Mouse (Mus musculus): ENCODE data around the gene Mllt1. TPM values are rescaled to one million over a fixed set of nuclear protein-coding genes. Genes with fewer than 3 reads are reported as not detected.

Mllt1 gene
- polyA plus RNA-seq, 1 experiment from 2014 or later, result 25.8 TPM

- H3K36me3 ChIP-seq, result no peaks in the 10 kb centered on the region
- H3K4me1 ChIP-seq (replicated peaks), result no peaks in the 10 kb centered on the region
- no peaks in the 10 kb centered on the region for H3K27me3 ChIP-seq
- no peak overlapping the region for H3K4me2 ChIP-seq
- no peak overlapping the region for H3K4me3 ChIP-seq
- WGBS, result 88% methylated on average over 19 of the region's 19 CpGs
- no peaks in the 10 kb centered on the region for H3K9me3 ChIP-seq (replicated peaks)
- H3K9ac ChIP-seq, result no peak overlapping the region
- H3K27ac ChIP-seq, result no peak overlapping the region
- ATAC-seq (replicated peaks; ENCODE audit: insufficient number of reproducible peaks, insufficient read depth, low FRiP score, low read depth), result no peak
These were observed 57.8 kb downstream of the Mllt1 start for GRCm38 (mm10) chr17:56877426-56877825.

- WGBS, result 67% methylated on average over 8 of the region's 8 CpGs
- no peak for ATAC-seq (replicated peaks; ENCODE audit: insufficient number of reproducible peaks, insufficient read depth, low FRiP score, low read depth)
- Histone ChIP-seq H3K4me2 (no peak overlapping the region), H3K4me3 (no peak overlapping the region), H3K27me3 (no peaks in the 10 kb centered on the region), H3K9ac (no peak overlapping the region), H3K36me3 (no peaks in the 10 kb centered on the region), H3K4me1 (replicated peaks) (no peaks in the 10 kb centered on the region), H3K9me3 (replicated peaks) (no peaks in the 10 kb centered on the region), H3K27ac (no peak overlapping the region)
These were observed 58.2 kb downstream of the Mllt1 start for GRCm38 (mm10) chr17:56876981-56877380.

GRCm38 (mm10) chr17:56876465-56876864 is 58.8 kb downstream of the Mllt1 start:
- 79% methylated on average over 3 of the region's 3 CpGs for WGBS
- H3K4me1 ChIP-seq (replicated peaks), result no peaks in the 10 kb centered on the region
- H3K9me3 ChIP-seq (replicated peaks), result no peaks in the 10 kb centered on the region
- no peak overlapping the region for H3K9ac ChIP-seq
- no peak overlapping the region for H3K27ac ChIP-seq
- no peaks in the 10 kb centered on the region for H3K36me3 ChIP-seq
- no peaks in the 10 kb centered on the region for H3K27me3 ChIP-seq
- no peak overlapping the region for H3K4me3 ChIP-seq
- no peak for ATAC-seq (replicated peaks; ENCODE audit: insufficient number of reproducible peaks, insufficient read depth, low FRiP score, low read depth)
- H3K4me2 ChIP-seq, result no peak overlapping the region

GRCm38 (mm10) chr17:56874936-56875651 is 60.1 kb downstream of the Mllt1 start, which contains the start of gene 1700061G19Rik:
Gene 1700061G19Rik, plus strand, starts transcription at chr17:56875477.
- Histone ChIP-seq H3K4me3 (no peak within 1 kb of the TSS), H3K27me3 (no peaks in the 10 kb centered on the region), H3K27ac (no peak within 1 kb of the TSS), H3K9me3 (replicated peaks) (no peaks in the 10 kb centered on the region), H3K4me2 (no peak within 1 kb of the TSS), H3K36me3 (no peaks in the 10 kb centered on the region), H3K4me1 (replicated peaks) (no peaks in the 10 kb centered on the region), H3K9ac (no peak within 1 kb of the TSS)
- ATAC-seq (replicated peaks; ENCODE audit: insufficient number of reproducible peaks, insufficient read depth, low FRiP score, low read depth), result no peak
- WGBS, result 72% methylated on average over 12 of the region's 12 CpGs

GRCm38 (mm10) chr17:56874237-56874636 is 61.0 kb downstream of the Mllt1 start, which contains the start of gene Acsbg2:
Gene Acsbg2, minus strand, starts transcription at chr17:56874447.
- no peak within 1 kb of the TSS for H3K4me2 ChIP-seq
- no peaks in the 10 kb centered on the region for H3K27me3 ChIP-seq
- no peaks in the 10 kb centered on the region for H3K4me1 ChIP-seq (replicated peaks)
- ATAC-seq (replicated peaks; ENCODE audit: insufficient number of reproducible peaks, insufficient read depth, low FRiP score, low read depth), result no peak
- H3K9ac ChIP-seq, result no peak within 1 kb of the TSS
- H3K4me3 ChIP-seq, result no peak within 1 kb of the TSS
- H3K27ac ChIP-seq, result no peak within 1 kb of the TSS
- no peaks in the 10 kb centered on the region for H3K9me3 ChIP-seq (replicated peaks)
- H3K36me3 ChIP-seq, result no peaks in the 10 kb centered on the region
- WGBS, result 93% methylated on average over 2 of the region's 2 CpGs

GRCm38 (mm10) chr17:56872512-56872911 is 62.7 kb downstream of the Mllt1 start:
- no peak for ATAC-seq (replicated peaks; ENCODE audit: insufficient number of reproducible peaks, insufficient read depth, low FRiP score, low read depth)
- H3K27me3 ChIP-seq, result no peaks in the 10 kb centered on the region
- H3K27ac ChIP-seq, result no peak overlapping the region
- no peaks in the 10 kb centered on the region for H3K36me3 ChIP-seq
- no peak overlapping the region for H3K4me3 ChIP-seq
- no peaks in the 10 kb centered on the region for H3K9me3 ChIP-seq (replicated peaks)
- no peak overlapping the region for H3K4me2 ChIP-seq
- H3K4me1 ChIP-seq (replicated peaks), result no peaks in the 10 kb centered on the region
- no peak overlapping the region for H3K9ac ChIP-seq
- WGBS, result 75% methylated on average over 7 of the region's 7 CpGs

GRCm38 (mm10) chr17:56871767-56872166 is 63.4 kb downstream of the Mllt1 start:
- no peaks in the 10 kb centered on the region for H3K4me1 ChIP-seq (replicated peaks)
- WGBS, result 64% methylated on average over 8 of the region's 8 CpGs
- no peak overlapping the region for H3K9ac ChIP-seq
- H3K4me3 ChIP-seq, result no peak overlapping the region
- no peaks in the 10 kb centered on the region for H3K36me3 ChIP-seq
- no peak overlapping the region for H3K4me2 ChIP-seq
- no peak overlapping the region for H3K27ac ChIP-seq
- H3K27me3 ChIP-seq, result no peaks in the 10 kb centered on the region
- no peaks in the 10 kb centered on the region for H3K9me3 ChIP-seq (replicated peaks)
- ATAC-seq (replicated peaks; ENCODE audit: insufficient number of reproducible peaks, insufficient read depth, low FRiP score, low read depth), result no peak

GRCm38 (mm10) chr17:56870287-56870953 is 64.8 kb downstream of the Mllt1 start:
- H3K4me1 ChIP-seq (replicated peaks), result no peaks in the 10 kb centered on the region
- H3K9me3 ChIP-seq (replicated peaks), result no peaks in the 10 kb centered on the region
- H3K4me2 ChIP-seq, result no peak overlapping the region
- no peak overlapping the region for H3K4me3 ChIP-seq
- H3K27me3 ChIP-seq, result no peaks in the 10 kb centered on the region
- no peak overlapping the region for H3K9ac ChIP-seq
- 49% methylated on average over 15 of the region's 15 CpGs for WGBS
- H3K27ac ChIP-seq, result no peak overlapping the region
- ATAC-seq (replicated peaks; ENCODE audit: insufficient number of reproducible peaks, insufficient read depth, low FRiP score, low read depth), result no peak
- no peaks in the 10 kb centered on the region for H3K36me3 ChIP-seq

- Histone ChIP-seq H3K27me3 (no peaks in the 10 kb centered on the region), H3K9ac (no peak overlapping the region), H3K9me3 (replicated peaks) (no peaks in the 10 kb centered on the region), H3K4me1 (replicated peaks) (no peaks in the 10 kb centered on the region), H3K36me3 (no peaks in the 10 kb centered on the region), H3K4me3 (no peak overlapping the region), H3K4me2 (no peak overlapping the region), H3K27ac (no peak overlapping the region)
- ATAC-seq (replicated peaks; ENCODE audit: insufficient number of reproducible peaks, insufficient read depth, low FRiP score, low read depth), result no peak
- 80% methylated on average over 9 of the region's 9 CpGs for WGBS
These were observed 65.7 kb downstream of the Mllt1 start for GRCm38 (mm10) chr17:56869481-56869977.

- Histone ChIP-seq H3K4me2 (no peak overlapping the region), H3K36me3 (no peaks in the 10 kb centered on the region), H3K27me3 (no peaks in the 10 kb centered on the region), H3K4me1 (replicated peaks) (no peaks in the 10 kb centered on the region), H3K27ac (no peak overlapping the region), H3K4me3 (no peak overlapping the region), H3K9me3 (replicated peaks) (no peaks in the 10 kb centered on the region), H3K9ac (no peak overlapping the region)
- WGBS, result 78% methylated on average over 7 of the region's 7 CpGs
- ATAC-seq (replicated peaks; ENCODE audit: insufficient number of reproducible peaks, insufficient read depth, low FRiP score, low read depth), result no peak
These were observed 69.1 kb downstream of the Mllt1 start for GRCm38 (mm10) chr17:56866071-56866470.

- no peak for ATAC-seq (replicated peaks; ENCODE audit: insufficient number of reproducible peaks, insufficient read depth, low FRiP score, low read depth)
- Histone ChIP-seq H3K9me3 (replicated peaks) (no peaks in the 10 kb centered on the region), H3K4me1 (replicated peaks) (peaks cover 14% of the 10 kb centered on the region), H3K4me3 (no peak overlapping the region), H3K4me2 (no peak overlapping the region), H3K27ac (no peak overlapping the region), H3K9ac (no peak overlapping the region), H3K36me3 (no peaks in the 10 kb centered on the region), H3K27me3 (no peaks in the 10 kb centered on the region)
- WGBS, result 43% methylated on average over 3 of the region's 3 CpGs
These were observed 74.0 kb downstream of the Mllt1 start for GRCm38 (mm10) chr17:56861197-56861596.
